Mouse (Mus musculus): ENCODE measurements around the gene Pqbp1.
"Not testable (repeated sequence)": the region's sequence is repeated elsewhere in the genome, so short reads cannot be mapped to it uniquely, and the experiment has no call there.

Gene Pqbp1

DNA sequence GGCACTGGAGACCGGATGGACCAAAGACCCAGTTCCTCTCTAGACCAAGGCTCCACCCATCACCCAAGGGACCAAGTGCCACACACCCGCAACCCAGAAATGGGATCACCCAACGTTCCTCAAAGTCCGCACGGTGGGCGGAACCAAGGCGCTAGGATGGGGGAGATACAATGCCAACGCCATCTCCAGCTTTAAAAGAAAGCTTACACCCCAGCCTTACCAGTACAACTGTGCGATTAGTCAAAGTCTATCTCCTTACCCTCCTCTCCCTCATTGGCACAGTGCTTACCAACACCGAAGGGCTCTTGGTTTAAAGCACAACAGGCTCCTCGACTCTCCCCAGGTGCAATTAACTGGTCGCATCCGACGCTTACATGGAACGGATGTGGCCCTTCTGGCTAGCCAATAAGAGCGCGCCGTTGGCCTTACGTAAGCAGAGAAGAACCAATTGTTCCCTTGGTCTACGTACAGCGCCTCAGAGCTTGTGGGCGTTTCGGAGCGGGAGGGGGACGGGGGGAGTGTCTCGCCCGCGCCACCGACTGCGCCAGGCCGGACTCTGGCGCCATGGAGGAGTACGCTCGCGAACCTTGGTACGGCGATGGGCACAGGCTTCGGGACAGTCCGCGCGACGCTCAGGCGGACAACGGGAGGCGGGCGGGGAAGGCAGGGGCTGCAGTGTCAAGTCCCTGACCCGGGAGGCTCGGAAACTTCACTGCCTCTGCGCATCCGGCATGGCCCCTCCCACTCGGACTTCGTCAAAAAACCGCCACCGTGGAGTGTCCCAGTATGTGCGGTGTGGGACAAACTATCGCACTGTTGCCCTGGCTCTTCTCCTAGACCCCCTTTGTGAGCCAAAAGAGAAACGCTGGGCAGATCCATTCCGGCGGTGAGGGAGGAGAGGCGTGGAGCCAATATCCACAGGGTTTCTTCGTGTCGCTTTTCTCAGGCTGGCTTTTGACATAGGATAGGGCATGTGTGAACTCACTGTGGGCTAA is at the start of gene Pqbp1, which contains the start of gene Timm17b:
Pqbp1 (minus strand) TSS at position 390 of the 995 bp plus-strand sequence.
Timm17b (plus strand) TSS at position 478 of the 995 bp plus-strand sequence.
- DNase-seq: peak; percentile 93

DNA sequence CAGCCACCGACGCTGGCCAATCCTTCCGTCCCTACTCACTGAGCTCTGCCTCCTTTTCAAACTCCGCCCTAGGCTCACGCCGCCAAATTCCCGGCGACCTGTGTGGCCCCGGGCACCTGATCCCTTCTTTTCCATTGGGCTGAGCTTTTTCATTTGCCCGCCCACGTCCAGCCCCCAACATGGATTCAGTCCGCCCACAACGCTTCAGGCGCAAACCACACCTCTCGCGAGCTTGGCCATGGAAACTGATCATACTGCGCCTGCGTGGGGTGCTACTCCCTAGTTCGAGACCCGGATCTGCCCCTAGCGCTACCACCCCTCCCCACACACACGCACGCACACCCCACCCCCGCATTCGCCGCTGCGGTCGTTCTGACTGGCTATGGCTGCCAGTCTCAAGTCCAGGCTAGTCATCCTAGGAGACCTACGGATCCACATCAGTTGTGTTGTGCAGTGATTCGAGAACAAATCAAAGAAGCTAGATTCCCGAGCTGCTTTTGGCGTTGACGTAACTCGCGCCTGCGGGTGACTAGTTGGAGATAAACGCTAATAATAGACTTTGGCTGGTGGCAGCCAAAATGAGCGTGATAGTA is 48.9 kb upstream of the Pqbp1 start:
- DNase-seq: peak; percentile 97

DNA sequence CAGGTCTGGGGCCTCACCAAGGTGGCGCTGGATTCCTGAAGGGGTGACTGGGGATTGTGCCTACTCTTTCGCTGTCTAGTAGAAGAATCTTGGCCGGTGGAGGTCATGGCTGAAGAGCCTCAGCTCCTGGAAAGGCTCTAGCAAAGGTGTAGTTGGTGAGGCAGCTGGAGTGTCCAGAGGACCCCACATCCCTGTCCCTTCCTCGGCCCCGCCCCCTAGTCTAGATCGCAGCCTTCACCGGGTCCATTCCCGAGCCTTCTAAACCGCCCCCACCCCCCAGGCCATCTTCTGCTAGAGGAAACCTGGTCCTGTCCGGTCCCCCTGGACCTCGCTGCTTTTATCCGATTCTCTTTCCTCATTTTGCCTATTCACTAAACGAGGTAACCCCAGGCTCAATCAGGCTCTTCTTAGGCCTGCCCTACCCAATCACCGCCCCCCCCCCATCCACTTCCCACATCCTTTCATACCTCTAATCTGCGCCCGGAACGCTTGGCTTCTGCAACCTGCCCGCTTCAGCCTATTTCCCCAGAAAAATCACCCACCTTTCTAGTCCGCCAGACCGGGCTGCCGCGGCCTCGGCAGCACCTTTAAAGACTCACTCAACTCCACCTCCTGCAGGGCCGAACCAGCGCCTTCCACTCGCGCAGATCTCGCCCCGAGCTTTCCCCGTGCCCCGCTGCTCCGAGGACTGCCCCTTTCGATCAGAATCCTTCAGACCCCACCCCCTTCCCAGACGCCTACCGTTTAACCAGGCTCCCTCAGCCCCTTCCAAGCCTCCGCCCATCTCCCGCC is 48.2 kb upstream of the Pqbp1 start, which contains the start of gene Hdac6:
Hdac6 (minus strand) TSS at position 782 of the 792 bp plus-strand sequence.
- DNase-seq: peak; percentile 7

DNA sequence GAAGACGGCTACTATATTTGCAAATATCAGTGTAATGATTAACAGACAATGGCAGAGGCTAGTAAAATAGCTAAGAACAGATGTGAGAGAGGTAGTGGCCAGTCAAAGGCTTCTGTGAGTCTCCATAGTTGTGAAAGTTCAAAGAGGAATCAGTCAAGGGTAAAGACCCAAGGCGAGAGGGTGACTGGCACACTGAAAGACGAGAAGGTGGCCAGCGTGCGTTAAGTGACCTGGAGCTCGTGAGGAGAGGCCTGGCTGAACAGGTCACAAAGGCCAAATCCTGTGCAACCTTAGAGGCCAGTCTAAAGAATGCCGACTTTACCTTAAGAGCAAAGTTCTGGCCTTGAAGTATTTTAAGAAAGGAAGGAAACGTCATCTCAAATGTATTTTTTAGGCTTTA is 46.5 kb upstream of the Pqbp1 start:
- DNase-seq: no peak

DNA sequence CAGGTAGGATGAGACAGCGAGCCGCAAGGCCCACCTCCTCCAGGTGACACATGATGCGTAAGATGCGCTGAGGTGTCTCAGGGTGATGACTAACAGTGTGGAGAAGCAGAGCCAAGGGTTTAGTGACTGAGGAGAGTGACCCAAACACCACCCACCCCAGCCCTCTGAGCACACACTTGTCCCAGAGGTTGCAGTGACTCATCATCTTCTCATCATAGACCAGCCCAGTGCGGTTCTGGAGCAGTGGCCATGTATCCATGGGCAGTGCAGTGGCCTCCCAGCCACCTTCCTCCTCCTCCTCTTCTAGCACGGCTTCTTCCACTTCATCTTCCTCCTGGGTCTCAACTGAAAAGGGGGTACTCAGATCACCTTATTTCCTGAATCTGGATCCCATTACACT is 38.6 kb upstream of the Pqbp1 start:
- DNase-seq: no peak

DNA sequence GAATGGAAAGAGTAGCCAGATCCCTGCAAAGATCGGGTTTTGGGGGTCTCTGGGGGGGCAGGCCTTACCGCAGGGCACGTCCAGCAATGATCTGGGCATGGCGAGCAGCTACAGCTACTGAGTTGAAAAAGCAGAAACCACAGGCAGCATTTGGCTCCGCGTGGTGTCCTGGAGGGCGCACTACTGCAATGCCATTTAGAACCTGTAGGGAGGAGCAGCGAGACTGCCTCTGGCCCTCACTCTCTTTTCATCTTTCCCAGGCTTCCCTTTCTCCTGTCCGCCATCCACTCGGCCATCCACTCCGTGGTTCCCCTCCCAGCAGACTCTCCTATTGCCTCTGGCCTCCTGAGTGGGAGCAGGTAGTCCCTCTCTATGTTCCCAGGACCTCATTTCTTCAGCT is 37.8 kb upstream of the Pqbp1 start:
- no peak for DNase-seq

DNA sequence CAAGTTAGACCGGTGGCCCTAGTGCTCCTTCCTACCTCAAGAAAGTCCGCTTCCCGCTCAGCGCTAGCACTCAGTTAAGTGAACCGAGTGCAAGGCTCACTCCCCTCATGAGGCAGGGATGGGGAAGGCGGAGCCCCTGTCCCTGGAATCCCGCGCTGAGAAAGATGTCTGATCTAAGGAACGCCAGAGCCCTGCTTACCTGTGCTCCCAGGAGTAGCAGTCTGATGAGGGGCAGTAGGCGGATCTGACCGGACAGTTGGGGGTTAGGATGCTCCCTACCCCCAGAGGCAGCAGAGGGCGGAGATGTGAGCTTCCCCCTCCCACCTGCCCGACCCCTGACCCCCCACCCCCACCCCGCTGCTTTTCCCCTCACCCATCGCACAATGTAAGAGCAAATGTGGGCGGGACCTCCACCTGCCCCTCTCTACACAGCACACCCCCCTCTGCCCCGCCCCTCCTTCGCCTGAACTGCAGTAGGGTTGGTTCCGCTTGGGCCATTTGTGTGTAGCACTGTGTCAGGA is 29.3 kb upstream of the Pqbp1 start, which contains the start of gene Eras:
Eras (minus strand) TSS at position 338 of the 521 bp plus-strand sequence.
- DNase-seq: no peak

DNA sequence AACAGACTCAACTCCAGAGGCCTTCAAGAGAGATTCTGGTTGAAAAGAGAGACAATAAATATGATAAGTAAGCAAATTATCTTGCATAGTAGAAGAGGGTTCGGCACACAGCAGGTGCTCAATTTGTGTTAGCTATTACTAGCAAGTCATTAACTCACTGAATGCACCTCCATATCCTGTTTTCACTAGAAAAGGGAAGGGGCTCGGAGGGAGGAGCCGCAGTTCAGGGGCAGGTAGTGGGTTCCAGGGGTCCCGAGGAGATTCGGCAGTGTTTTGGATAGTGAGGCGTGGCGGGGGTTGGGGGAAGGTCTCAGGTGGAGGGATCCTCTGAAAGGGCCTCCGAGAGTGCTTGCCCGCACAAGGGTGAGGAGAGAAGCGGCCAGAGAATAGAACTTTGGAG is 28.0 kb upstream of the Pqbp1 start:
- DNase-seq: no peak

DNA sequence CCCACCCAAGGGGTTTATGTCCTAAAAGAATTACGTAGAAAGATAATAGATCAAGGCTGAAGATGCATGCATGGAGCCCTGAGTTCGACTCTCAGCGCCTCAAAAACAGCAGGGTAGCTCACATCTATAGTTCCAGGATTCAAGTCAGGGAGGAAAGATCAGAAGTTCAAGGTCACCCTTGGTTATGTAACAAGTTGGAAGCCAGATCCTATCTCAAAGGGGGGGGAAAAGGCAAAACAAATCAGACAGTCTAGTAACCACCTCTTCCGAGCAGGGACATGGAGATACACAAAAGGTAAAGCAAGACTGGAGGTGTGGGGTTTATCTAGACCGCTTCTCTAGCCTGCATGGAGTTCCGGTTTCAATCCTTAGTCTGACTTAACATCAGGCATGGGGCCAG is 27.2 kb upstream of the Pqbp1 start:
- no peak for DNase-seq

DNA sequence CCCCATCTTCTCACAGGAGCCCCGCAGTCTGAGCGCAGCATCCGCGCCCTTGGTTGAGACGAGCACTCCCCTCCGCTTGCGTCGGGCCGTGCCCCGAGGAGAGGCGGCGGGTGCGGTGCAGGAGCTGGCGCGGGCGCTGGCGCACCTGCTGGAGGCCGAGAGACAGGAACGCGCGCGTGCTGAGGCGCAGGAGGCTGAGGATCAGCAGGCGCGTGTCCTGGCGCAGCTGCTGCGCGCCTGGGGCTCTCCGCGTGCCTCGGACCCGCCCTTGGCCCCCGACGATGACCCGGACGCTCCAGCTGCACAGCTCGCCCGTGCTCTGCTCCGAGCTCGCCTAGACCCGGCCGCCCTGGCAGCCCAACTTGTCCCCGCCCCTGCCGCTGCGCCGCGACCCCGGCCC is 23.0 kb upstream of the Pqbp1 start:
- no peak for DNase-seq

DNA sequence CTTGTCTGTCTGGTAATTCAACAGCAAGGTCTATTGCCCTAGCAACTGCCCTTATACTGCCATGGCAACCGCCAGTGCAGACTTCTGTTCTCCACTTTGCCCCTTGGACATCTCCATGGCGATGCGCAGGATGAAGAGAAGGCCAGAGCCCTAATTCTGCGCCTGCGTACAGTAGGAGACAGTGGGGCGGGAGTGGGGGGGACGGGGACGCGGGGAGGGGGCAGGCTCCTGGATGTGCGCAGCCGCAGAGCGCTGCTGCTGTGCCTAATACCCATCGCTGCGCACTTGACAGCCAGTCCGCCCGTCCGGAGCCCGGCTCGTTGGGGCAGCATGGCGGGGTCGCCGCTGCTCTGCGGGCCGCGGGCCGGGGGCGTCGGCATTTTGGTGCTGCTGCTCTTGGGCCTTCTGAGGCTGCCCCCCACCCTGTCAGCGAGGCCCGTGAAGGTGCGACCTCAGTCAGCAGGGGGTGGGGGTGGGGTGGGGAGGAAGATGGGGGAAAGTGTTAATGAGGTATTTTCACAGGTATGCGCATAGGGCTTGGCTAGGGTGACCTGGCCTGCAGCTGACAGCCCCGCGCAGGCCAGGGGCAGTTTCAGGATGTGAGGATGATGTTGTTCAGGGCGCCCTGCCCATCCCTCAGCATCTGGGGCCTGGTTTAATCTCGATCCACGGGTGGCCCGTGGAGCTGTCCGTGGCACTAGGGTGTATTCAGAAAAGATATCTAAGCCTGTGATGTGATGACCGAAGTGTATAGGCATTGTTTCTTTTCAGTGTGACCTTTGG is 20.7 kb upstream of the Pqbp1 start, which contains the start of gene Pcsk1n:
Pcsk1n (plus strand) TSS at position 222 of the 783 bp plus-strand sequence.
- DNase-seq: no peak

DNA sequence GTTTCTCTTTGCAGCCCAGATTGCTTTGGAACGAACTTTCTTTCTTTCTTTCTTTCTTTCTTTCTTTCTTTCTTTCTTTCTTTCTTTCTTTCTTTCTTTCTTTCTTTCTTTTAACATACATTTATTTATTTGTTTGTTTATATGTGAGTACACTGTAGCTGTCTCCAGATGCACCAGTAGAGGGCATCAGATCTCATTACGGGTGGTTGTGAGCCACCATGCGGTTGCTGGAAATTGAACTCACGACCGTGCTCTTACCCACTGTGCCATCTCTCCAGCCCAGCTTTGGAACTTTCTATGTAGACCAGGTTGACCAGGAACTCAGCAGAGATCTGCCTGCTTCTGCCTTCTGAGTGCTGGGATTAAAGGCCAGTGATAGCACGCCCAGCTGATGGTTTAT is 18.9 kb upstream of the Pqbp1 start:
- DNase-seq: not testable (repeated sequence)

DNA sequence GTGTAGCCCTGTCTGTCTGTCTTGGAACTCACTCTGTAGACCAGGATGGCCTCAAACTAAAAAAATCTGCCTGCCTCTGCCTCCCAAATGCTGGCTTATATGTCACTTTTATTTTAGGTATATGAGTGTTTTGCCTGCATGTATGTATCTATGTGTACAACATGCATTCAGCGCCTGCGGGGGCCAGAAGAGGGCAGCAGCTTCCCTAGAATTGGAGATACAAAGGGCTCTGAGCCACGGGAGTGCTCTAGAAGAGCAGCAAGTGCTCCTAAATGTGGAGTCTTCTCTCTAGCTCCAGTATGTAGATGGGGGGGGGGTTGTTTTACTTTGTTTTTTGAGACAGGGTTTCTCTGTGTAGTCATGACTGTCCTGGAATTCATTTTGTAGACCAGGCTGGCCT is 16.6 kb upstream of the Pqbp1 start:
- peak; percentile 28 for DNase-seq

DNA sequence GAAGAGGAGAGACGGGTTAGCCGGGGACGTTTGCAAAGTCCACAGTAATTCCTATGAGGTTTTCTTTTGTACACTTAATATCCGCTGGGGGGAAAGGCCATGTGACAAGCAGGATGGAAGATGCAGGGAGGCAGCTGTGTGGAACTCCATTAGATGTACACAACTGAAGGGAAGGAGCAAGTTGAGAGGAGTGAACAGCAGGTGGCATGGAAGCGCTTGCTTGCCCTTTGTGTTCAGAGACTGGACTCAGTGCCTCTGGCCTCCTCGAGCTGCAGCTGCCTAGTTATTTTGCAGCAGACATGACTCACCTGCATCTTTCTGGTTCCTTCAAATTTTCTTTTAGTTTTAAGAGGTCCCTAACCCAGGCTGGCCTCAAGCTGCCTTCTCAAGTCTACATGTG is 11.4 kb upstream of the Pqbp1 start:
- DNase-seq: no peak

DNA sequence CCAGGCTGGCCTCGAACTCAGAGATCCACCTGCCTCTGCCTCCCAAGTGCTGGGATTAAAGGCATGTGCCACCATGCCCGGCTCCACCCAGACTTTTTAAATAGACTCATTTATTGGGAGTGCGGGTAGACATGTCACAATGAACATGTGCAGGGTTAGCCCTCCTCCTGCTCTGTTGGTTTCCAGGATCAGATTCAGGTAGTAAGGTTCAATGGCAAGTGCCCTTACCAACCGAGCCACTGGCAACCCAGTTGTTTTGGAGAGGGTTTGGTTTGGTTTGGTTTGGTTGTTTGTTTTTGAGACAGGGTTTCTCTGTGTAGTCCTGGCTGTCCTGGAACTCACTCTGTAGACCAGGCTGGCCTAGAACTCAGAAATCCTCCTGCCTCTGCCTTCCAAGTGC is 10.2 kb upstream of the Pqbp1 start, which contains the start of gene Gm10490:
Gm10490 (plus strand) TSS at position 301 of the 400 bp plus-strand sequence.
- not testable (repeated sequence) for DNase-seq

DNA sequence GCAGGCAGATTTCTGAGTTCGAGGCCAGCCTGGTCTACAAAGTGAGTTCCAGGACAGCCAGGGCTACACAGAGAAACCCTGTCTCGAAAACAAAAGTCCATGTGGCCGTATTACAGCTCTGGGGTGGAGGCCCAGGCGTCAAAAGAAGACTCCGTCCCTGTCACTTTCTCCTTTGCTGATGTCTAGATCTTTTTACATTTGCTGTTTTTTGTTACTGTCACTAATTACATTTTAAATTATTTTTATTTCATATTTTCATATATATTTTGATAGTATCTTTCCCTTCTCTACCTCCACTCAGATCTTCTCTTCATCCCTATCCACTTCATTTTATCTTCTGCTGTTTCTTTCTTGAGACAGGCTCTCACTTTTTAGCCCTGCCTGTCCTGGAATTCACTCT is 8.7 kb upstream of the Pqbp1 start, which contains the start of gene Gm10491:
Gm10491 (minus strand) TSS at position 101 of the 400 bp plus-strand sequence.
- DNase-seq: no peak

DNA sequence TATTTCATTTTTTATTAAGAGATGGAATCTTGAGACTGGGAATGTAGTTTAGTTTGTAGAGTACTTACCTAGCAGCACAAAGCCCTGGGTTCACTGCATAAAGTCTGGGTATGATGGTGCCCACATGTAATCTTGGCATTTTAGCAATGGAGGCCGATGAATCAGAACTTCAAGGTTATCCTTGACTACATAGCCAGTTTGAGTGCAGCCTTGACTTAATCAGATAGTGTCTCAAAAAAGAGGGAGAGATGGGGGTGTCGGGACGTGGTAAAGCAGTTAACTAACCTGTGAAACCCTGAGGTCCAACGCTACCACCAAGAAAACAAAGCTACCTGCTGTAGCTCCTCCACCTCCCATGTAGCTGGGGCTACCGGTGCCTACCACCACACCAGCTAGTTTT is 5.4 kb upstream of the Pqbp1 start:
- no peak for DNase-seq

DNA sequence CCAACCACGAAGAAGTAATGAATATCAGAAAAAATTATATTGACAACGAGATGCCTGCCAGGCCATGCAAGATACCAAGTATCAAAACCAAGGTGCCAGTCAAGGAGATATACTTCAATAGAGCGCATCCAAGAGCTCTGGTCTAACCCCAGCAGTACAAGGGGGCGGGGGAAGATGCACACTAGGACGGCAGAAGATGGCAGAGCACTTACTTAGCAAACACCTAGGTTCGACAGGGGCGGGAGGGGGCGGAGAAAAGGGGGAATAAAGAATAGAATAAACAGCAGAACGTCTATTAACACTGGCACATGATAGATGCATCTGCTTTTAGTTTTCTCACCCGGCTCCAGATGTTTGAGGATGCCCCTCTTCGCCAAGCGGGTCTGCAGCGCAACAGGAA is 858 bp downstream of the Pqbp1 start:
- DNase-seq: no peak

DNA sequence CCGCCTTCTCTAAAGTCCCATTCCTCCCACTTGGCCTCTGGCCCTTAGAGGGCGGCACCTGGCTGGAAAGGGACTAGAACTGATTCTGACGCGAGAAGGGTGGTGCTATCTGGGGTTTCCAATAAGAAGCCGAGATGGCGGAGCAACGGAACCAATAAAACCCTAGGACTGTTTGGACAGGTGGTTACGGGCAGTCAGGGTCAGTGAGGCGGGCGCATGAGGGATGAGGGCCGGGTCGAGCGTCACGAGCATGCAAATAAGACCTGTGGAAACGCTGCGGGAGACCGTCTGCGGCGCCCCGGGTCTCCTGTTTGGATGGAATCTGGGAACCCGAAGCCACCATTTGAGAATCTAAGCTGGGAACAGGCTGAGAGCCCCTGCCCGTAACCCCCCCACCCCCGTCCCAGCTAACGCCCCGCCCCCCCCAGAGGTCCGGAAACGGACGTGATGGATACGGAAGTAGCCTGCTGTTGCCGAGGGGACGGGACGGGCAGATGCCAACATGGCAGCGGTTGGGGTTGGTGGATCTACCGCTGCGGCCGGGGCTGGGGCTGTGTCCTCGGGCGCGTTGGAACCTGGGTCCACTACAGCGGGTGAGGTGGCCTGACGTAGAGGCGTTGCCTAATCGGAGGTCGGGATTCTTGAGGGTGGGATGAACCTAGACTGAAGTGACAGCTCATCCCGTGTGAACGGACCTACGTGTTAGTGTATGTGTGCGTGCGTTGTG is 15.1 kb downstream of the Pqbp1 start, which contains the start of gene Slc35a2:
Slc35a2 (plus strand) TSS at position 188 of the 727 bp plus-strand sequence.
- peak; percentile 92 for DNase-seq

DNA sequence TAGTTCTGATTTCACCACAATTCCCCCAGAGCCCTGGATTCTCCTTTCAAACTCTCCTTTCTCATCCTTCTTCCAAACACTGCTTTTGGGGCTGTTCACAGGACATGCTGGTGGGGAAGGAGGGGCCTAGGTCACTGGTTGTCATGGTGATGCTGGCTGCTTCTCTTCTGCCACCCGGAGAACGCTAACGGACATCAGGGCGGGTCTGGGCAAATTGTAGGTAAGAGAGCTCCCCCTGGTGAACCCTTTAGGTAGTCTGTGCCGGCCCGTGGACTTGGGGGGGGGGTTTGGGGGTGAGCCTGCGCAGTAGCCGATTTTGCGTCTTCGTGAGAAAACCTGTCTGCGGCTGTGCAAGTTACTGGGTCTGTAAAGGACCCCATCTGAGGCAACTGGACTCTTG is 19.2 kb downstream of the Pqbp1 start:
- peak; percentile 83 for DNase-seq

DNA sequence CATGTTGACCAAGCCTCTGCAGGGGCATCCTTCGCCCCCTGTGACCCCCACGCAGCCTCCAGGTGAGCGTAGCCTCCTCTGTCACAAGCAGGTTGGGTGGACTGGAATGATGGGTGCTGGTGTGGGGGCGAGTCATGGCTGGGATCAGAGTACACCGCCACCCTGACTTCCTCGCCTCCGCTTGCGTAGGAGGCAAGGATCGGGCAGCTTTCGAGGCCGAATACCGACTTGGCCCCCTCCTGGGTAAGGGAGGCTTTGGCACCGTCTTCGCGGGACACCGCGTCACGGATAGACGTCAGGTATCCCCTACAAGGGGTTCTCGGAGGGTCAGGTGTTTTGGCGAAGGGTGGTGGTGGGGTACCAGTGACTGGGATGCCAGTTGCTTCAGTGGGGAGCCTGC is 20.6 kb downstream of the Pqbp1 start:
- no peak for DNase-seq

Measured in lung, postnatal 10 days (tissue).